Mouse (Mus musculus) adrenal gland, postnatal 10 days (tissue): ENCODE data around the gene Olfr878. TPM values are rescaled to one million over a fixed set of nuclear protein-coding genes. Genes with fewer than 3 reads are reported as not detected.
A peak's percentile ranks its signal among the peaks of the same experiment; 100 is the strongest.

Experiments used
- DNase-seq: peaks from one replicate; pipeline ENCODE4 v3.0.0; 2021; ENCODE audit warnings: mixed read lengths
- long read RNA-seq, 2 experiments: library from polyadenylated mRNA; stranded (forward); transcript quantifications; one replicate each; pipeline ENCODE4 v2.0.0; 2021
- total RNA-seq, 2 experiments: library from RNA; stranded (reverse); gene quantifications; 2 replicates each; pipeline ENCODE4 v1.2.3; 2021

Gene Olfr878
- not detected for total RNA-seq
- long read RNA-seq, experiment 1 = 0 reads
- long read RNA-seq, experiment 2 = 0 reads

- DNase-seq = no peak
Measured at GRCm38 (mm10) chr9:37917540-37917939, at the start of gene Olfr878. Olfr878 (plus strand) TSS chr9:37917840.

GRCm38 (mm10) chr9:37870246-37870645, 47.4 kb upstream of the Olfr878 start:
- DNase-seq = peak; percentile 50

GRCm38 (mm10) chr9:37871097-37871496, 46.5 kb upstream of the Olfr878 start:
- DNase-seq = no peak

- no peak for DNase-seq
Measured at GRCm38 (mm10) chr9:37871536-37871935, 46.1 kb upstream of the Olfr878 start.

- no peak for DNase-seq
Measured at GRCm38 (mm10) chr9:37890960-37891359, 26.7 kb upstream of the Olfr878 start.

- DNase-seq = peak; percentile 29
Measured at GRCm38 (mm10) chr9:37896661-37897060, 21.0 kb upstream of the Olfr878 start, which contains the start of gene Olfr145. Olfr145 (plus strand) TSS chr9:37896724.

GRCm38 (mm10) chr9:37905555-37905954, 12.1 kb upstream of the Olfr878 start:
- no peak for DNase-seq

GRCm38 (mm10) chr9:37918018-37918417, 378 bp downstream of the Olfr878 start:
- DNase-seq = no peak

GRCm38 (mm10) chr9:37924194-37924593, 6.6 kb downstream of the Olfr878 start:
- no peak for DNase-seq

GRCm38 (mm10) chr9:37925445-37925844, 7.8 kb downstream of the Olfr878 start:
- no peak for DNase-seq

GRCm38 (mm10) chr9:37926019-37927013, 8.7 kb downstream of the Olfr878 start:
- DNase-seq = no peak

- peak; percentile 72 for DNase-seq
Measured at GRCm38 (mm10) chr9:37932519-37932918, 14.9 kb downstream of the Olfr878 start.

GRCm38 (mm10) chr9:37934146-37934545, 16.5 kb downstream of the Olfr878 start:
- DNase-seq = no peak

- no peak for DNase-seq
Measured at GRCm38 (mm10) chr9:37941167-37941566, 23.5 kb downstream of the Olfr878 start.

Other genes with a start within 250 kb of the Olfr878 start
- under 1 TPM in 1 of 2 experiments, not detected in 1; 0.99 TPM for gene Panx3, start 248.6 kb upstream of the Olfr878 start, total RNA-seq
- not detected for gene Olfr160, start 201.6 kb upstream of the Olfr878 start, total RNA-seq
- gene Olfr874, start 172.7 kb upstream of the Olfr878 start, total RNA-seq = not detected
- not detected for gene Olfr875, start 146.0 kb upstream of the Olfr878 start, total RNA-seq
- gene Olfr876, start 114.8 kb upstream of the Olfr878 start, total RNA-seq = not detected
- gene Olfr877, start 63.6 kb upstream of the Olfr878 start, total RNA-seq = not detected
- not detected for gene Olfr145, start 21.1 kb upstream of the Olfr878 start, total RNA-seq
- gene Olfr881, start 74.0 kb downstream of the Olfr878 start, total RNA-seq = not detected
- gene Olfr883, start 108.0 kb downstream of the Olfr878 start, total RNA-seq = not detected
- not detected for gene Olfr884, start 128.7 kb downstream of the Olfr878 start, total RNA-seq
- not detected for gene Olfr885, start 143.5 kb downstream of the Olfr878 start, total RNA-seq
- gene Olfr887, start 166.2 kb downstream of the Olfr878 start, total RNA-seq = not detected
- not detected for gene Olfr888, start 190.3 kb downstream of the Olfr878 start, total RNA-seq
- gene Olfr889, start 197.4 kb downstream of the Olfr878 start, total RNA-seq = under 1 TPM in 1 of 2 experiments, not detected in 1; 0.06 TPM
- not detected for gene Olfr890, start 224.7 kb downstream of the Olfr878 start, total RNA-seq